In the genomic region with DNA sequence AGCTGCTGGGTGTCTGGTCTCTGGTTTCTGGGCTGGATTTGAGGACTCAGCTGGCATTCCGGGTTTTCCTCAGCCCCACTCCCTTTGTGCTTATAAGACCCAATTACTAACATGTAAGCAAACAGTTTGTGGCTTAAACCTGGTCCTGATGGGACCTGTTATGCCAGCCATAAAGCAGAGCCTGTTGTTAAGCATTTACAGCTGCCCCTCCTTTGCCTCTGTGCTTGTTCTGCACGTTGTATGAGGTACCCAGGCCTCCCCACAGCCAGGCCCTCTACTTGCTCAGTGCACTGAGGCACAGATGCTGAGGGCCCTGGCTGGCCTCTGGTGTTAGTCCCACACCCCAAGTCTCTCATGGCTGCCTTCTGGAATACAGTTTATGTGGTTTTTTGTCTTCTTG, we compare ENCODE assay signal across 32 mouse cellular contexts.
DNase-seq lines count a peak whose midpoint lies in the region; ATAC-seq lines count a peak whose summit lies in the region.
"Had no signal": no experiment of that assay in that cellular context is flagged by ENCODE, and none has a peak within 500 bp of the region (broad histone marks: within the 10 kb centered on the region; RNA-seq: fewer than 3 reads in every experiment).

No protein-coding gene starts in this region.

- DNase-seq in embryonic facial prominence, embryonic 10.5 days (ENCODE audit: low spot score): no peak
- DNase-seq in embryonic facial prominence, embryonic 11.5 days (ENCODE audit: low spot score): peak; percentile 20
- no peak for DNase-seq in limb, embryonic 10.5 days (ENCODE audit: low spot score)
- DNase-seq in thymus, postnatal 14 days: no peak
- no peak for DNase-seq in frontal cortex, postnatal 14 days (ENCODE audit: low spot score in 2 of 2)
- no peak for DNase-seq in liver
- DNase-seq in c-Kit-positive CD71-positive TER-119-positive erythroid progenitor cells, embryonic 14.5 days (ENCODE audit: low spot score): no peak
- DNase-seq: adrenal gland, postnatal 25 days; B cell, adult 2 months; cerebellum, adult 8-10 months; cerebellum, postnatal 36 days; embryo, embryonic 11 days; forebrain, postnatal 0 days; gastrocnemius, postnatal 25 days; heart, adult 18-20 months; heart, postnatal 10 days; kidney, adult 11 months; kidney, postnatal 14 days; layer of hippocampus, adult 9-11 months; lung, postnatal 4 days; midbrain, embryonic 14.5 days; retina, postnatal 1 day; right cerebral cortex, postnatal 14 days had no signal

- ATAC-seq in embryonic facial prominence, embryonic 11.5 days (replicated peaks; ENCODE audit: insufficient number of reproducible peaks, low FRiP score, low TSS enrichment, low read depth): no peak
- no peak for ATAC-seq in limb, embryonic 15.5 days (ENCODE audit: insufficient number of reproducible peaks, low FRiP score, low TSS enrichment, low read depth)
- ATAC-seq: forebrain, postnatal 0 days; inflammation-experienced regulatory T-cells, adult 6 months; lung, postnatal 0 days had no signal

- H3K9me3 ChIP-seq in embryonic facial prominence, embryonic 10.5 days: no peaks in the 10 kb centered on the region
- no peaks in the 10 kb centered on the region for H3K9me3 ChIP-seq in embryonic facial prominence, embryonic 11.5 days (replicated peaks; ENCODE audit: control insufficient read depth, low read length)
- H3K9me3 ChIP-seq in limb, embryonic 10.5 days (replicated peaks): no peaks in the 10 kb centered on the region
- no peaks in the 10 kb centered on the region for H3K9me3 ChIP-seq in limb, embryonic 15.5 days
- H3K9me3 ChIP-seq: forebrain, embryonic 12.5 days; heart, embryonic 13.5 days; hindbrain, embryonic 10.5 days; hindbrain, embryonic 15.5 days; megakaryocyte, embryonic 14.5 days had no signal

- H3K27ac ChIP-seq in embryonic facial prominence, embryonic 10.5 days (replicated peaks): peak overlapping the region; percentile 65; the same call in 1 of the 2 replicates
- H3K27ac ChIP-seq in embryonic facial prominence, embryonic 11.5 days (replicated peaks; ENCODE audit: low read depth, low read length): no peak overlapping the region
- peak overlapping the region; percentile 47 for H3K27ac ChIP-seq in limb, embryonic 10.5 days
- H3K27ac ChIP-seq in limb, embryonic 15.5 days: peak overlapping the region; percentile 33; the same call in 1 of the 2 replicates
- H3K27ac ChIP-seq: forebrain, embryonic 12.5 days; heart, embryonic 13.5 days; hindbrain, embryonic 10.5 days; hindbrain, embryonic 15.5 days had no signal

- WGBS in embryonic facial prominence, embryonic 10.5 days: 64% methylated on average over 2 of the region's 2 CpGs
- 56% methylated on average over 2 of the region's 2 CpGs for WGBS in embryonic facial prominence, embryonic 11.5 days
- 31% methylated on average over 2 of the region's 2 CpGs for WGBS in limb, embryonic 10.5 days
- WGBS in limb, embryonic 15.5 days: 14% methylated on average over 2 of the region's 2 CpGs

- no peak overlapping the region for H3K9ac ChIP-seq in embryonic facial prominence, embryonic 11.5 days (replicated peaks; ENCODE audit: low read length)
- H3K9ac ChIP-seq in limb, embryonic 15.5 days: no peak overlapping the region
- H3K9ac ChIP-seq: forebrain, embryonic 12.5 days; forebrain, postnatal 0 days; heart, embryonic 13.5 days; hindbrain, embryonic 15.5 days had no signal

- no peak overlapping the region for H3K4me3 ChIP-seq in embryonic facial prominence, embryonic 10.5 days
- H3K4me3 ChIP-seq in embryonic facial prominence, embryonic 11.5 days (ENCODE audit: low read depth, low read length): no peak overlapping the region
- H3K4me3 ChIP-seq in limb, embryonic 10.5 days: no peak overlapping the region
- H3K4me3 ChIP-seq in limb, embryonic 15.5 days: no peak overlapping the region
- H3K4me3 ChIP-seq: erythroblast, embryonic 14.5 days; forebrain, embryonic 12.5 days; heart, embryonic 13.5 days; hindbrain, embryonic 10.5 days; hindbrain, embryonic 15.5 days; megakaryocyte, embryonic 14.5 days had no signal

- no peak overlapping the region for H3K4me2 ChIP-seq in embryonic facial prominence, embryonic 11.5 days (ENCODE audit: low read depth, low read length)
- no peak overlapping the region for H3K4me2 ChIP-seq in limb, embryonic 15.5 days
- H3K4me2 ChIP-seq: forebrain, embryonic 12.5 days; heart, embryonic 13.5 days; hindbrain, embryonic 15.5 days had no signal

- no peaks in the 10 kb centered on the region for H3K36me3 ChIP-seq in embryonic facial prominence, embryonic 10.5 days (replicated peaks)
- H3K36me3 ChIP-seq in embryonic facial prominence, embryonic 11.5 days (replicated peaks; ENCODE audit: control insufficient read depth, insufficient read depth, low read depth, low read length): no peaks in the 10 kb centered on the region
- no peaks in the 10 kb centered on the region for H3K36me3 ChIP-seq in limb, embryonic 10.5 days
- H3K36me3 ChIP-seq in limb, embryonic 15.5 days: no peaks in the 10 kb centered on the region
- H3K36me3 ChIP-seq: forebrain, embryonic 12.5 days; heart, embryonic 13.5 days; hindbrain, embryonic 10.5 days; hindbrain, embryonic 15.5 days had no signal

- no peaks in the 10 kb centered on the region for H3K27me3 ChIP-seq in embryonic facial prominence, embryonic 10.5 days (replicated peaks; ENCODE audit: low read depth, poor library complexity, severe bottlenecking)
- no peaks in the 10 kb centered on the region for H3K27me3 ChIP-seq in embryonic facial prominence, embryonic 11.5 days (ENCODE audit: control insufficient read depth, insufficient read depth, low read length)
- no peaks in the 10 kb centered on the region for H3K27me3 ChIP-seq in limb, embryonic 10.5 days (ENCODE audit: low read depth, poor library complexity, severe bottlenecking)
- H3K27me3 ChIP-seq in limb, embryonic 15.5 days: no peaks in the 10 kb centered on the region
- H3K27me3 ChIP-seq: forebrain, embryonic 12.5 days; heart, embryonic 13.5 days; hindbrain, embryonic 15.5 days had no signal

- peaks cover 31% of the 10 kb centered on the region for H3K4me1 ChIP-seq in embryonic facial prominence, embryonic 10.5 days
- H3K4me1 ChIP-seq in embryonic facial prominence, embryonic 11.5 days (ENCODE audit: control insufficient read depth, insufficient read depth, low read length): no peaks in the 10 kb centered on the region
- peaks cover 40% of the 10 kb centered on the region for H3K4me1 ChIP-seq in limb, embryonic 10.5 days
- peaks cover 42% of the 10 kb centered on the region for H3K4me1 ChIP-seq in limb, embryonic 15.5 days
- H3K4me1 ChIP-seq: hindbrain, embryonic 15.5 days; megakaryocyte, embryonic 14.5 days had no signal
